Mouse (Mus musculus) midbrain, embryonic 15.5 days (tissue): ENCODE measurements around the gene Stat2. TPM values are rescaled to one million over a fixed set of nuclear protein-coding genes. Genes with fewer than 3 reads are reported as not detected.
A peak's percentile ranks its signal among the peaks of the same experiment; 100 is the strongest.

ENCODE experiments used
- ATAC-seq: fragments of 200-750 bp; cut with Nextera tagmentation; replicated peaks from 2 replicates; pipeline ENCODE4 v1.8.0; 2017; ENCODE audit warnings: moderate TSS enrichment
- H3K27ac ChIP-seq: fragments of 300-500 bp; sonication (generic); 2 replicates; pipeline ENCODE4 v1.5.1; 2015; ENCODE audit warnings: mild to moderate bottlenecking, inconsistent platforms
- H3K27me3 ChIP-seq: fragments of 300-500 bp; sonication (generic); replicated peaks from 2 replicates; pipeline ENCODE4 v1.6.1; 2015; ENCODE audit warnings: inconsistent platforms
- H3K36me3 ChIP-seq: fragments of 300-500 bp; sonication (generic); replicated peaks from 2 replicates; pipeline ENCODE4 v1.6.1; 2015; ENCODE audit warnings: inconsistent platforms
- H3K4me1 ChIP-seq: fragments of 300-500 bp; sonication (generic); 2 replicates; pipeline ENCODE4 v1.6.1; 2015; ENCODE audit warnings: inconsistent platforms
- H3K4me2 ChIP-seq: fragments of 300-500 bp; sonication (generic); 2 replicates; pipeline ENCODE4 v1.6.1; 2015; ENCODE audit warnings: inconsistent platforms, mild to moderate bottlenecking, moderate library complexity
- H3K4me3 ChIP-seq: fragments of 300-500 bp; sonication (generic); 2 replicates; pipeline ENCODE4 v1.5.1; 2015; ENCODE audit warnings: mild to moderate bottlenecking, inconsistent platforms
- H3K9ac ChIP-seq: fragments of 300-500 bp; sonication (generic); 2 replicates; pipeline ENCODE4 v1.6.1; 2015; ENCODE audit warnings: mild to moderate bottlenecking, inconsistent platforms
- H3K9me3 ChIP-seq: fragments of 300-500 bp; sonication (generic); 2 replicates; pipeline ENCODE4 v1.6.1; 2016; ENCODE audit warnings: inconsistent platforms
- WGBS: fragments of 180-500 bp; shearing (Covaris S2); methylation state at CpG from one replicate; pipeline ENCODE4 v1.1.7; 2015; ENCODE audit warnings: mixed read lengths; 5-methylcytosine and 5-hydroxymethylcytosine counted together
- polyA plus RNA-seq: library from polyadenylated mRNA; unstranded; fragments of >200 nt; fragmentation: Nextera tagmentation; extraction: Ambion mirVana; gene quantifications from 2 replicates; pipeline ENCODE4 v1.2.1, GENCODE M21; 2015

Gene Stat2
- polyA plus RNA-seq, 1 experiment from 2014 or later, result 23.5 TPM

GRCm38 (mm10) chr10:128237807-128238480, 32.4 kb upstream of the Stat2 start:
- no peaks in the 10 kb centered on the region for H3K27me3 ChIP-seq
- H3K4me3 ChIP-seq, result no peak overlapping the region
- H3K4me2 ChIP-seq, result no peak overlapping the region
- peaks cover 7% of the 10 kb centered on the region; the same call in 1 of the 2 replicates for H3K4me1 ChIP-seq
- 0 out of 2 replicates have a peak overlapping the region, but pooled peaks have one; percentile 11 for H3K27ac ChIP-seq
- no peak for ATAC-seq
- peaks cover 5% of the 10 kb centered on the region; the same call in 1 of the 2 replicates for H3K36me3 ChIP-seq
- H3K9ac ChIP-seq, result no peak overlapping the region
- H3K9me3 ChIP-seq, result no peaks in the 10 kb centered on the region
- 70% methylated on average over 15 of the region's 15 CpGs for WGBS

GRCm38 (mm10) chr10:128239140-128239539, 31.2 kb upstream of the Stat2 start:
- no peak overlapping the region for H3K27ac ChIP-seq
- H3K36me3 ChIP-seq, result peaks cover 8% of the 10 kb centered on the region; the same call in 1 of the 2 replicates
- no peaks in the 10 kb centered on the region for H3K27me3 ChIP-seq
- no peak overlapping the region for H3K4me2 ChIP-seq
- H3K4me3 ChIP-seq, result no peak overlapping the region
- ATAC-seq, result no peak
- 0 out of 2 replicates have a peak, but pooled peaks cover 6% of the 10 kb centered on the region for H3K4me1 ChIP-seq
- no peak overlapping the region for H3K9ac ChIP-seq
- H3K9me3 ChIP-seq, result no peaks in the 10 kb centered on the region
- 97% methylated on average over 4 of the region's 4 CpGs for WGBS

GRCm38 (mm10) chr10:128240131-128240530, 30.2 kb upstream of the Stat2 start:
- no peaks in the 10 kb centered on the region for H3K9me3 ChIP-seq
- H3K27me3 ChIP-seq, result no peaks in the 10 kb centered on the region
- no peak overlapping the region for H3K9ac ChIP-seq
- no peak overlapping the region for H3K4me2 ChIP-seq
- no peak overlapping the region for H3K4me3 ChIP-seq
- ATAC-seq, result no peak
- no peak overlapping the region for H3K27ac ChIP-seq
- H3K36me3 ChIP-seq, result peaks cover 8% of the 10 kb centered on the region; the same call in 1 of the 2 replicates
- 92% methylated on average over 18 of the region's 18 CpGs for WGBS
- 0 out of 2 replicates have a peak, but pooled peaks cover 6% of the 10 kb centered on the region for H3K4me1 ChIP-seq

- WGBS, result 97% methylated on average over 8 of the region's 8 CpGs
- peaks cover 9% of the 10 kb centered on the region; the same call in 1 of the 2 replicates for H3K36me3 ChIP-seq
These were observed 27.1 kb upstream of the Stat2 start for GRCm38 (mm10) chr10:128243252-128243651.

GRCm38 (mm10) chr10:128244121-128244520, 26.2 kb upstream of the Stat2 start:
- H3K27me3 ChIP-seq, result no peaks in the 10 kb centered on the region
- 96% methylated on average over 15 of the region's 15 CpGs for WGBS

More at GRCm38 (mm10) chr10:128243252-128243651, 27.1 kb upstream of the Stat2 start:
- 0 out of 2 replicates have a peak, but pooled peaks cover 2% of the 10 kb centered on the region for H3K4me1 ChIP-seq
- ATAC-seq, result no peak
- no peaks in the 10 kb centered on the region for H3K27me3 ChIP-seq
- no peaks in the 10 kb centered on the region for H3K9me3 ChIP-seq
- no peak overlapping the region for H3K4me2 ChIP-seq
- H3K9ac ChIP-seq, result no peak overlapping the region
- no peak overlapping the region for H3K27ac ChIP-seq
- no peak overlapping the region for H3K4me3 ChIP-seq

GRCm38 (mm10) chr10:128247020-128247732, 23.2 kb upstream of the Stat2 start:
- no peak overlapping the region for H3K27ac ChIP-seq
- no peak overlapping the region for H3K9ac ChIP-seq
- no peaks in the 10 kb centered on the region for H3K4me1 ChIP-seq
- H3K27me3 ChIP-seq, result no peaks in the 10 kb centered on the region
- 84% methylated on average over 17 of the region's 17 CpGs for WGBS
- H3K9me3 ChIP-seq, result no peaks in the 10 kb centered on the region
- no peak for ATAC-seq
- H3K4me3 ChIP-seq, result no peak overlapping the region
- H3K36me3 ChIP-seq, result peaks cover 10% of the 10 kb centered on the region
- H3K4me2 ChIP-seq, result no peak overlapping the region

More at GRCm38 (mm10) chr10:128244121-128244520, 26.2 kb upstream of the Stat2 start:
- Histone ChIP-seq H3K4me2 (no peak overlapping the region), H3K4me3 (no peak overlapping the region), H3K9me3 (no peaks in the 10 kb centered on the region), H3K9ac (no peak overlapping the region), H3K36me3 (peaks cover 13% of the 10 kb centered on the region; the same call in 1 of the 2 replicates), H3K27ac (no peak overlapping the region), H3K4me1 (no peaks in the 10 kb centered on the region)
- ATAC-seq, result no peak

- no peak overlapping the region for H3K27ac ChIP-seq
- H3K36me3 ChIP-seq, result peaks cover 5% of the 10 kb centered on the region; the same call in 1 of the 2 replicates
- H3K27me3 ChIP-seq, result no peaks in the 10 kb centered on the region
- no peak overlapping the region for H3K9ac ChIP-seq
- no peak overlapping the region for H3K4me2 ChIP-seq
- no peaks in the 10 kb centered on the region for H3K4me1 ChIP-seq
- WGBS, result 95% methylated on average over 13 of the region's 13 CpGs
- H3K4me3 ChIP-seq, result no peak overlapping the region
- no peak for ATAC-seq
- H3K9me3 ChIP-seq, result no peaks in the 10 kb centered on the region
These were observed 19.8 kb upstream of the Stat2 start for GRCm38 (mm10) chr10:128250565-128250964.

GRCm38 (mm10) chr10:128253677-128254255, 16.6 kb upstream of the Stat2 start, which contains the start of gene Apon:
TSS of gene Apon (plus strand) at chr10:128254096.
- Histone ChIP-seq H3K27ac (no peak within 1 kb of the TSS), H3K36me3 (no peaks in the 10 kb centered on the region; the same call in 1 of the 2 replicates), H3K9me3 (no peaks in the 10 kb centered on the region), H3K4me3 (no peak within 1 kb of the TSS), H3K27me3 (no peaks in the 10 kb centered on the region), H3K4me2 (no peak within 1 kb of the TSS), H3K4me1 (no peaks in the 10 kb centered on the region), H3K9ac (no peak within 1 kb of the TSS)
- ATAC-seq, result no peak
- 93% methylated on average over 4 of the region's 4 CpGs for WGBS

GRCm38 (mm10) chr10:128255925-128256324, 14.4 kb upstream of the Stat2 start:
- 86% methylated on average over 8 of the region's 8 CpGs for WGBS
- no peak for ATAC-seq
- H3K27ac ChIP-seq, result no peak overlapping the region

GRCm38 (mm10) chr10:128256328-128256727, 14.0 kb upstream of the Stat2 start:
- H3K27ac ChIP-seq, result no peak overlapping the region
- H3K4me3 ChIP-seq, result no peak overlapping the region
- 90% methylated on average over 8 of the region's 8 CpGs for WGBS
- no peak overlapping the region for H3K4me2 ChIP-seq
- no peaks in the 10 kb centered on the region for H3K9me3 ChIP-seq
- H3K27me3 ChIP-seq, result no peaks in the 10 kb centered on the region
- H3K36me3 ChIP-seq, result no peaks in the 10 kb centered on the region; the same call in 1 of the 2 replicates
- no peak overlapping the region for H3K9ac ChIP-seq
- ATAC-seq, result no peak
- H3K4me1 ChIP-seq, result no peaks in the 10 kb centered on the region

More at GRCm38 (mm10) chr10:128255925-128256324, 14.4 kb upstream of the Stat2 start:
- Histone ChIP-seq H3K4me2 (no peak overlapping the region), H3K4me1 (no peaks in the 10 kb centered on the region), H3K9ac (no peak overlapping the region), H3K27me3 (no peaks in the 10 kb centered on the region), H3K9me3 (no peaks in the 10 kb centered on the region), H3K36me3 (no peaks in the 10 kb centered on the region; the same call in 1 of the 2 replicates), H3K4me3 (no peak overlapping the region)

GRCm38 (mm10) chr10:128258953-128259352, 11.4 kb upstream of the Stat2 start:
- Histone ChIP-seq H3K9me3 (no peaks in the 10 kb centered on the region), H3K27ac (no peak overlapping the region), H3K4me2 (no peak overlapping the region), H3K36me3 (no peaks in the 10 kb centered on the region), H3K27me3 (no peaks in the 10 kb centered on the region), H3K4me3 (no peak overlapping the region), H3K9ac (no peak overlapping the region), H3K4me1 (no peaks in the 10 kb centered on the region)
- 85% methylated on average over 4 of the region's 4 CpGs for WGBS
- ATAC-seq, result no peak

GRCm38 (mm10) chr10:128259946-128260345, 10.4 kb upstream of the Stat2 start:
- Histone ChIP-seq H3K27me3 (no peaks in the 10 kb centered on the region), H3K36me3 (no peaks in the 10 kb centered on the region), H3K4me1 (no peaks in the 10 kb centered on the region), H3K9ac (no peak overlapping the region), H3K27ac (no peak overlapping the region), H3K4me2 (no peak overlapping the region), H3K4me3 (no peak overlapping the region), H3K9me3 (no peaks in the 10 kb centered on the region)
- ATAC-seq, result no peak
- WGBS, result 87% methylated on average over 5 of the region's 5 CpGs
